8 mouse cellular contexts compared by ENCODE assay signal in the genomic region with DNA sequence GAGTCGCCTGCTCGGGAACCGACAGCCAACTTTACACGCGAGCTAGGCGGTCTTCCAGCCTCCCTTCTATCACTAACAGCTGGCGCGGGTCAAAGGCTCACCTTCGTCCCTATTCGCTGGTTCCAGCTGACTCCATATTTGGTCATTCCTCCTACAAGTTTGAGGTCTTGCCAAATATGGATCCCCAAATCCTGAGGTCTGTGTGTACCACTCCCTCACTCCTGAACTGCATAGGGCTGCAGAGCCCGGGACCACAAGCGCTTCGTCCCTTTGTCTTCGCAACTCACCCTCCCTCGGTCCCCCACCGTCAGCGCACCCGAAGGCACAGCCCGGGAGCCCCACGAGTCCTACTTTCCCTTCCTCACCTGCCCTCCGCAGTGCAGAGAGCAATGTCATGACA. TPM values are rescaled to one million over a fixed set of nuclear protein-coding genes. Genes with fewer than 3 reads are reported as not detected.
DNase-seq lines count a peak whose midpoint lies in the region; ATAC-seq and TF ChIP-seq lines count a peak whose summit lies in the region.

No protein-coding gene starts in this region.

- H3K27ac ChIP-seq in embryonic facial prominence, embryonic 11.5 days (replicated peaks; ENCODE audit: low read depth, low read length): peak overlapping the region; percentile 84
- H3K27ac ChIP-seq in intestine, postnatal 0 days (ENCODE audit: low read depth, low read length): peak overlapping the region; percentile 97
- H3K27ac ChIP-seq in limb, embryonic 12.5 days: peak overlapping the region; percentile 97
- peak overlapping the region; percentile 93 for H3K27ac ChIP-seq in midbrain, embryonic 14.5 days (replicated peaks; ENCODE audit: low read depth, low read length)

- H3K27me3 ChIP-seq in embryonic facial prominence, embryonic 11.5 days (ENCODE audit: control insufficient read depth, insufficient read depth, low read length): no peaks in the 10 kb centered on the region
- no peaks in the 10 kb centered on the region for H3K27me3 ChIP-seq in intestine, postnatal 0 days (replicated peaks; ENCODE audit: control insufficient read depth, insufficient read depth, low read length)
- H3K27me3 ChIP-seq in limb, embryonic 12.5 days: no peaks in the 10 kb centered on the region
- H3K27me3 ChIP-seq in midbrain, embryonic 14.5 days (ENCODE audit: control insufficient read depth, insufficient read depth, low read length): no peaks in the 10 kb centered on the region

- peak overlapping the region; percentile 72 for H3K4me2 ChIP-seq in embryonic facial prominence, embryonic 11.5 days (ENCODE audit: low read depth, low read length)
- peak overlapping the region; percentile 76 for H3K4me2 ChIP-seq in intestine, postnatal 0 days (replicated peaks; ENCODE audit: low read depth)
- peak overlapping the region; percentile 62 for H3K4me2 ChIP-seq in limb, embryonic 12.5 days
- peak overlapping the region; percentile 67 for H3K4me2 ChIP-seq in midbrain, embryonic 14.5 days (ENCODE audit: low read length)

- peak; percentile 49 to 59 for DNase-seq in thymus, adult 18-20 months
- no peak for DNase-seq in thymus, postnatal 25 days
- peak; percentile 88 for DNase-seq in embryonic facial prominence, embryonic 11.5 days (ENCODE audit: low spot score)
- peak; percentile 82 for DNase-seq in midbrain, embryonic 14.5 days
- peak; percentile 46 to 61 for DNase-seq in spleen, adult 18-20 months

- H3K9me3 ChIP-seq in embryonic facial prominence, embryonic 11.5 days (replicated peaks; ENCODE audit: control insufficient read depth, low read length): no peaks in the 10 kb centered on the region
- no peaks in the 10 kb centered on the region for H3K9me3 ChIP-seq in intestine, postnatal 0 days (ENCODE audit: control insufficient read depth)
- H3K9me3 ChIP-seq in limb, embryonic 12.5 days: no peaks in the 10 kb centered on the region
- no peaks in the 10 kb centered on the region for H3K9me3 ChIP-seq in midbrain, embryonic 14.5 days (ENCODE audit: control insufficient read depth, low read length)

- H3K4me1 ChIP-seq in embryonic facial prominence, embryonic 11.5 days (ENCODE audit: control insufficient read depth, insufficient read depth, low read length): no peaks in the 10 kb centered on the region
- no peaks in the 10 kb centered on the region for H3K4me1 ChIP-seq in intestine, postnatal 0 days (replicated peaks; ENCODE audit: control insufficient read depth, insufficient read depth, low read length)
- H3K4me1 ChIP-seq in limb, embryonic 12.5 days (replicated peaks): peaks cover 9% of the 10 kb centered on the region
- peaks cover 6% of the 10 kb centered on the region; the same call in 1 of the 2 replicates for H3K4me1 ChIP-seq in midbrain, embryonic 14.5 days (ENCODE audit: control insufficient read depth, insufficient read depth, low read length)

- H3K4me3 ChIP-seq in embryonic facial prominence, embryonic 11.5 days (ENCODE audit: low read depth, low read length): peak overlapping the region; percentile 67
- H3K4me3 ChIP-seq in intestine, postnatal 0 days (ENCODE audit: low read depth, low read length): peak overlapping the region; percentile 81
- peak overlapping the region; percentile 68 for H3K4me3 ChIP-seq in limb, embryonic 12.5 days (replicated peaks)
- H3K4me3 ChIP-seq in midbrain, embryonic 14.5 days (replicated peaks; ENCODE audit: low read depth, low read length): peak overlapping the region; percentile 72

- H3K9ac ChIP-seq in embryonic facial prominence, embryonic 11.5 days (replicated peaks; ENCODE audit: low read length): peak overlapping the region; percentile 81
- peak overlapping the region; percentile 75 for H3K9ac ChIP-seq in intestine, postnatal 0 days (ENCODE audit: low read depth, low read length)
- H3K9ac ChIP-seq in limb, embryonic 12.5 days (replicated peaks): peak overlapping the region; percentile 85
- H3K9ac ChIP-seq in midbrain, embryonic 14.5 days (replicated peaks; ENCODE audit: low read length): peak overlapping the region; percentile 83

- ATAC-seq in embryonic facial prominence, embryonic 11.5 days (replicated peaks; ENCODE audit: insufficient number of reproducible peaks, low FRiP score, low TSS enrichment, low read depth): peak; percentile 77
- ATAC-seq in granulocyte monocyte progenitor cell, adult 5-6 weeks (replicated peaks; ENCODE audit: poor library complexity, severe bottlenecking): peak; percentile 70
- ATAC-seq in intestine, postnatal 0 days: peak; percentile 67
- ATAC-seq in limb, embryonic 12.5 days (ENCODE audit: insufficient number of reproducible peaks, insufficient read depth, low FRiP score, low TSS enrichment, low read depth): peak; percentile 88
- peak; percentile 80 for ATAC-seq in midbrain, embryonic 14.5 days (ENCODE audit: low FRiP score, low TSS enrichment)

- no peak for TF ChIP-seq CTCF in intestine, postnatal 0 days (IDR thresholded peaks at IDR 0.05; ENCODE audit: low read depth)

- H3K36me3 ChIP-seq in embryonic facial prominence, embryonic 11.5 days (replicated peaks; ENCODE audit: control insufficient read depth, insufficient read depth, low read depth, low read length): no peaks in the 10 kb centered on the region
- H3K36me3 ChIP-seq in intestine, postnatal 0 days (ENCODE audit: control insufficient read depth, insufficient read depth): peaks cover 11% of the 10 kb centered on the region
- peaks cover 14% of the 10 kb centered on the region for H3K36me3 ChIP-seq in limb, embryonic 12.5 days
- H3K36me3 ChIP-seq in midbrain, embryonic 14.5 days (ENCODE audit: control insufficient read depth, insufficient read depth, low read length): peaks cover 11% of the 10 kb centered on the region; the same call in 1 of the 2 replicates

- WGBS in embryonic facial prominence, embryonic 11.5 days: under 1% methylated on average over 21 of the region's 21 CpGs
- WGBS in intestine, postnatal 0 days: 1% methylated on average over 21 of the region's 21 CpGs
- WGBS in limb, embryonic 12.5 days: under 1% methylated on average over 21 of the region's 21 CpGs
- under 1% methylated on average over 21 of the region's 21 CpGs for WGBS in midbrain, embryonic 14.5 days

RNA-seq across cellular contexts. Expression of gene Abracl, which starts 0.8 kb away (rescaled TPM):
- polyA plus RNA-seq in embryonic facial prominence, embryonic 11.5 days (2014; fragmentation: Nextera tagmentation; extraction: Ambion mirVana): 188 and 208 TPM in 2 replicates
- total RNA-seq in granulocyte monocyte progenitor cell, adult 5-6 weeks (2014; fragmentation: Nextera tagmentation): 299 and 316 TPM in 2 replicates
- total RNA-seq in granulocyte monocyte progenitor cell, adult 5-6 weeks (2017): 354 and 417 TPM in 2 replicates
- polyA plus RNA-seq in intestine, postnatal 0 days (2015; fragmentation: Nextera tagmentation; extraction: Ambion mirVana): 243 and 268 TPM in 2 replicates
- 180 and 192 TPM in 2 replicates for polyA plus RNA-seq in limb, embryonic 12.5 days (2016; fragmentation: Nextera tagmentation; extraction: Ambion mirVana)
- polyA plus RNA-seq in midbrain, embryonic 14.5 days (2014; fragmentation: Nextera tagmentation; extraction: Ambion mirVana): 69.0 and 90.6 TPM in 2 replicates

RNA-seq across cellular contexts. Expression of gene Reps1, which starts 33.3 kb away (rescaled TPM):
- polyA plus RNA-seq in embryonic facial prominence, embryonic 11.5 days (2014; fragmentation: Nextera tagmentation; extraction: Ambion mirVana): 26.7 and 41.2 TPM in 2 replicates
- 55.7 and 61.4 TPM in 2 replicates for total RNA-seq in granulocyte monocyte progenitor cell, adult 5-6 weeks (2014; fragmentation: Nextera tagmentation)
- total RNA-seq in granulocyte monocyte progenitor cell, adult 5-6 weeks (2017): 39.0 and 59.0 TPM in 2 replicates
- polyA plus RNA-seq in intestine, postnatal 0 days (2015; fragmentation: Nextera tagmentation; extraction: Ambion mirVana): 6.1 and 7.7 TPM in 2 replicates
- 21.3 and 38.1 TPM in 2 replicates for polyA plus RNA-seq in limb, embryonic 12.5 days (2016; fragmentation: Nextera tagmentation; extraction: Ambion mirVana)
- polyA plus RNA-seq in midbrain, embryonic 14.5 days (2014; fragmentation: Nextera tagmentation; extraction: Ambion mirVana): 23.1 and 27.5 TPM in 2 replicates
